Mouse (Mus musculus) regulatory T cell (primary cell): ENCODE measurements around the gene Nipa1.

Source experiments
- in situ Hi-C: fragments of 300-600 bp; cut with MboI, MseI; formaldehyde crosslinking; loops from one replicate; pipeline ENCODE4 v1.15.1; 2025; ENCODE audit warnings: high pct_unique_total_duplicates

Gene Nipa1

DNA sequence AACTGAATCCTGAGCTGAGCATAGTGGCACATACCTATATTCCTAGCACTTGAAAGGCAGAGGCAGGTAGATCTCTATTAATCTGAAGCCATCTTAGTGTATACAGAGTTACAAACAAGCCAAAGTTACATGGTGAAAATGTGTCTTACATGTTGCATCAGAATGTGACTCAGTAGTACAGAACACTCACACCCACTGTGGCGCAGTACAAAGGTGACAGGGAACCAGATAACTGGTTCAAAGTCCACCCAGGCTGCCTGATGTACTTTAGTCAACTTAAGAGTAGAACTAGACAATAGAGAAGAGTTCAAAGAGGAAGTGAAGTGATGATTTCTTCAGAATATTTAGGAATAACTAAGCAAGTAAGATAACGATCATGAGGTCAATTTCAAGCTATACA is 84.7 kb downstream of the Nipa1 start:
- in situ Hi-C loops, result no loop called here

DNA sequence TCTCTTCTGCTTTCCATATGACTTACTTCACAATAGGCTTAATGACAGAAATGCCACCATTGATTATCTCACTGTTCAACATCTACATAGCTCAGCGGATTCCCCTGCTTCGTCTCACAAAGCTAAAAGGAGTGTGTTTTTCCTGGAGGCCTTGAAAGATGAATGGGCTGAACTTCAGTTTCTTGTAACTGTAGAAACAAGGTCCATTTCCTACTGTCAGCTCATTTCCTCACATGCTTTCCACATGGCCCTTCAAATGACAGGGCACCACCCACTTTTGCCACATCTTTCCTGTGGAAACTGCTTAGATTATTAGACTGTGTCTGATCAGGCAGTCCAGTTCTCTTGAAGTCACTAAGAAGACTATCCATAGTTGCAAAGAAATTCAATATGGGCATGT is 91.1 kb downstream of the Nipa1 start:
- in situ Hi-C loops, result no loop called here
